Mouse (Mus musculus): Measurements from ENCODE around the gene Clec4g. TPM values are rescaled to one million over a fixed set of nuclear protein-coding genes. Genes with fewer than 3 reads are reported as not detected.
"Not testable (repeated sequence)": the region's sequence is repeated elsewhere in the genome, so short reads cannot be mapped to it uniquely, and the experiment has no call there.

The Clec4g gene
- polyA plus RNA-seq (2015; fragmentation: Nextera tagmentation; extraction: Ambion mirVana) = 0.35 TPM in 1 of 2 replicates, not detected in the other

- no peak for ATAC-seq (ENCODE audit: insufficient read depth, low FRiP score, low read depth)
- no peak within 1 kb of the TSS for H3K27ac ChIP-seq
- no peak within 1 kb of the TSS for H3K9ac ChIP-seq
- no peaks in the 10 kb centered on the region for H3K27me3 ChIP-seq (replicated peaks)
- no peaks in the 10 kb centered on the region for H3K4me1 ChIP-seq
- no peak within 1 kb of the TSS for H3K4me2 ChIP-seq
- H3K9me3 ChIP-seq = no peaks in the 10 kb centered on the region
- H3K36me3 ChIP-seq = no peaks in the 10 kb centered on the region
- H3K4me3 ChIP-seq (replicated peaks) = no peak within 1 kb of the TSS
- WGBS = 69% methylated on average over 5 of the region's 5 CpGs
Observed at GRCm38 (mm10) chr8:3720551-3720950, at the start of gene Clec4g. Clec4g (minus strand) TSS chr8:3720651.

- not testable (repeated sequence) for H3K27ac ChIP-seq; H3K4me1 ChIP-seq; H3K4me3 ChIP-seq (replicated peaks); H3K4me2 ChIP-seq; H3K9ac ChIP-seq; H3K9me3 ChIP-seq; H3K36me3 ChIP-seq; H3K27me3 ChIP-seq (replicated peaks); ATAC-seq (ENCODE audit: insufficient read depth, low FRiP score, low read depth)
- WGBS = 81% methylated on average over 5 of the region's 5 CpGs
Observed at GRCm38 (mm10) chr8:3768641-3769040, 48.2 kb upstream of the Clec4g start.

GRCm38 (mm10) chr8:3754261-3754850 is 33.9 kb upstream of the Clec4g start:
- 74% methylated on average over 18 of the region's 18 CpGs for WGBS
- H3K27me3 ChIP-seq (replicated peaks) = no peaks in the 10 kb centered on the region
- ATAC-seq (ENCODE audit: insufficient read depth, low FRiP score, low read depth) = peak; percentile 100

DNA sequence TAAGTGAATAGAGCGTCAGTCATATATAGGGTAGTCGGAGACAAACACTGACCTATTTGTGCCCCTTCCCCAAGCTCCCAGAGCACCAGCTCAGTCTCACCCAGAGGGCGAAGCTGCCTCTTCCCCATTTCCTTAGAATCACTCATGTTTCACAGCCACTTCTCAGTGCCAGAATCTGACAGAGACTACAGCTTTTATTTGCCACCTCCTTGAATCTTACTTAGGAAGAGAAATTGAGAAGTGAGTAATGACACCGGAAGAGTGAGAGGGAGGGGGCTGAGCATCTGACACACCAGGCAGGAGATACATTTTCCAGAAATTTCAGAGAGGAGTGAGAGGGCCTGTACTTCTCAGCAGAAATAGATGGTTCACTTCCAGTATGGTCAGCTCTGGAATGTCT is 28.3 kb upstream of the Clec4g start, which contains the start of gene Cd209a:
Gene Cd209a, minus strand, starts transcription at position 224 of the 400 bp plus-strand sequence.
- Histone ChIP-seq H3K27me3 (replicated peaks) (no peaks in the 10 kb centered on the region), H3K9me3 (no peaks in the 10 kb centered on the region), H3K27ac (no peak within 1 kb of the TSS), H3K4me2 (no peak within 1 kb of the TSS), H3K4me3 (replicated peaks) (no peak within 1 kb of the TSS), H3K9ac (no peak within 1 kb of the TSS), H3K4me1 (no peaks in the 10 kb centered on the region), H3K36me3 (no peaks in the 10 kb centered on the region)
- WGBS = 80% methylated on average over 4 of the region's 4 CpGs
- no peak for ATAC-seq (ENCODE audit: insufficient read depth, low FRiP score, low read depth)

More at GRCm38 (mm10) chr8:3754261-3754850, 33.9 kb upstream of the Clec4g start:
- H3K4me3 ChIP-seq (replicated peaks) = no peak overlapping the region
- no peaks in the 10 kb centered on the region for H3K9me3 ChIP-seq
- H3K27ac ChIP-seq = no peak overlapping the region
- H3K4me1 ChIP-seq = no peaks in the 10 kb centered on the region
- no peaks in the 10 kb centered on the region for H3K36me3 ChIP-seq
- H3K4me2 ChIP-seq = no peak overlapping the region
- no peak overlapping the region for H3K9ac ChIP-seq

DNA sequence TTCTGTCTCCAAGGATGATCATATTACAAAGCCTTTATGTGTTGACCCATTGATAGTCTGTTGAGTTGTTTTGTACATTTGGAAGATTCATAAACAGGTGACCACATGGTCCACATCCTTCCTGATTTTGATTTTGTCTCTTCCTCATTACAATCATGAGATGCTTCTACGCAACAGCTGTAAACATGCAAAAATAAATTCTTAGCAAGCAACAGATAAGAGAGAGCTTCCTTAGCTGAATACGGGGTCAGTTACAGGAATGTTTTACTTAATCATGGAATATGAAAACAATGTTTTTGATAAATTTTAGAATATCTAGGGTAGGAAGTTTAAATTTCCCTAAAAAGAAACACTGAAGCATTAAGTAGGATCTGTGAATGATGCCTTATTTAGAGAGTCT is 16.5 kb upstream of the Clec4g start:
- WGBS = 85% methylated on average over 2 of the region's 2 CpGs
- Histone ChIP-seq H3K27ac (no peak overlapping the region), H3K36me3 (no peaks in the 10 kb centered on the region), H3K9ac (no peak overlapping the region), H3K9me3 (no peaks in the 10 kb centered on the region), H3K27me3 (replicated peaks) (no peaks in the 10 kb centered on the region), H3K4me2 (no peak overlapping the region), H3K4me3 (replicated peaks) (no peak overlapping the region), H3K4me1 (no peaks in the 10 kb centered on the region)
- no peak for ATAC-seq (ENCODE audit: insufficient read depth, low FRiP score, low read depth)

DNA sequence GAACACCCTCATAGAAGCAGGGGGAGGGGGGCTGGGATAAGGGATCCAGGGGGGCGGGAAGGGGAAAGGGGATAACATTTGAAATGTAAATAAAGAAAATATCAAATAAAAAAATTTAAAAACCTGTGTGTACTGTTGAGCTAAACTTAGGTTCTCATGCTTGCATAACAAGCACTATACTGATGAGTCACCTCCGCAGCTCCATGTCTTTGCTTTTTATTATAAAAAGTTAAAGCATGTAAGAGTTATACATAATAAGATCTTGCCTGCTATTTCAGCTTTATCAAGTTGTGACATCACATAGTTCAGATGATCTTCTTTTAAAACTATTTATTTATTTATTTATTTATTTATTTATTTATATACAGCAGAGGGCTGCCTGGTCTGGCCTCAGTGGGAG is 15.1 kb upstream of the Clec4g start:
- no peak overlapping the region for H3K9ac ChIP-seq
- H3K27ac ChIP-seq = no peak overlapping the region
- H3K36me3 ChIP-seq = no peaks in the 10 kb centered on the region
- no peaks in the 10 kb centered on the region for H3K27me3 ChIP-seq (replicated peaks)
- H3K4me2 ChIP-seq = no peak overlapping the region
- H3K4me3 ChIP-seq (replicated peaks) = no peak overlapping the region
- no peaks in the 10 kb centered on the region for H3K9me3 ChIP-seq
- ATAC-seq (ENCODE audit: insufficient read depth, low FRiP score, low read depth) = no peak
- 84% methylated on average over 2 of the region's 2 CpGs for WGBS
- no peaks in the 10 kb centered on the region for H3K4me1 ChIP-seq

DNA sequence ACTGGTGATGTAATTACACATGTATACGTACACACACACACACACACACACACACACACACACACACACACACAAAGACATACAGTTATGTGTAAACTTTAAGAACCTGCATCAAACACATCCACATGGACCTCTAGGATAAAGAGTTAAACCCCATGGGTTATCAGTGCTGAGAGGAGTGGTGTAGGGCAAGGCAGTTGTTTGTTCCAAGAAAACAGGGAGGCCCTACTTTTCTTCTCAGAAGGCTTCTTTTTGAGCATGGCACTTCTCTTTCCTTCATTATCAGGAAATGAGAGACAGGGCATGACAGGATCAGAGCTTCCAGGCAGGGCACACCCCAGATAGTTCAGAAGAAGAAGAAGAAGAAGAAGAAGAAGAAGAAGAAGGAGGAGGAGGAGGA is 13.6 kb upstream of the Clec4g start:
- H3K4me2 ChIP-seq = no peak overlapping the region
- 40% methylated on average over 1 of the region's 1 CpGs for WGBS
- ATAC-seq (ENCODE audit: insufficient read depth, low FRiP score, low read depth) = no peak

GRCm38 (mm10) chr8:3721041-3721440 is 590 bp upstream of the Clec4g start:
- H3K27ac ChIP-seq = no peak overlapping the region
- H3K4me2 ChIP-seq = no peak overlapping the region
- H3K9ac ChIP-seq = no peak overlapping the region
- no peaks in the 10 kb centered on the region for H3K4me1 ChIP-seq
- H3K27me3 ChIP-seq (replicated peaks) = no peaks in the 10 kb centered on the region
- no peaks in the 10 kb centered on the region for H3K9me3 ChIP-seq
- no peak overlapping the region for H3K4me3 ChIP-seq (replicated peaks)
- WGBS = 29% methylated on average over 1 of the region's 1 CpGs
- ATAC-seq (ENCODE audit: insufficient read depth, low FRiP score, low read depth) = no peak
- no peaks in the 10 kb centered on the region for H3K36me3 ChIP-seq

More for the DNA sequence above, 13.6 kb upstream of the Clec4g start:
- Histone ChIP-seq H3K9ac (no peak overlapping the region), H3K36me3 (no peaks in the 10 kb centered on the region), H3K27ac (no peak overlapping the region), H3K4me3 (replicated peaks) (no peak overlapping the region), H3K9me3 (no peaks in the 10 kb centered on the region), H3K4me1 (no peaks in the 10 kb centered on the region), H3K27me3 (replicated peaks) (no peaks in the 10 kb centered on the region)

- H3K27ac ChIP-seq = no peak overlapping the region
- H3K4me1 ChIP-seq = no peaks in the 10 kb centered on the region
- no peaks in the 10 kb centered on the region for H3K27me3 ChIP-seq (replicated peaks)
- H3K36me3 ChIP-seq = no peaks in the 10 kb centered on the region
- peak; percentile 47; the same call in 1 of the 2 replicates for ATAC-seq (ENCODE audit: insufficient read depth, low FRiP score, low read depth)
- H3K4me2 ChIP-seq = no peak overlapping the region
- no peak overlapping the region for H3K4me3 ChIP-seq (replicated peaks)
- no peaks in the 10 kb centered on the region for H3K9me3 ChIP-seq
- 15% methylated on average over 14 of the region's 14 CpGs for WGBS
- no peak overlapping the region for H3K9ac ChIP-seq
Observed at GRCm38 (mm10) chr8:3718559-3718958, 1.9 kb downstream of the Clec4g start.

GRCm38 (mm10) chr8:3717321-3717954 is 3.0 kb downstream of the Clec4g start:
- no peak overlapping the region for H3K4me3 ChIP-seq (replicated peaks)
- H3K9ac ChIP-seq = no peak overlapping the region
- H3K27me3 ChIP-seq (replicated peaks) = no peaks in the 10 kb centered on the region
- H3K27ac ChIP-seq = no peak overlapping the region
- ATAC-seq (ENCODE audit: insufficient read depth, low FRiP score, low read depth) = no peak
- 67% methylated on average over 12 of the region's 12 CpGs for WGBS
- no peaks in the 10 kb centered on the region for H3K36me3 ChIP-seq
- H3K4me1 ChIP-seq = no peaks in the 10 kb centered on the region
- H3K9me3 ChIP-seq = no peaks in the 10 kb centered on the region
- H3K4me2 ChIP-seq = no peak overlapping the region

DNA sequence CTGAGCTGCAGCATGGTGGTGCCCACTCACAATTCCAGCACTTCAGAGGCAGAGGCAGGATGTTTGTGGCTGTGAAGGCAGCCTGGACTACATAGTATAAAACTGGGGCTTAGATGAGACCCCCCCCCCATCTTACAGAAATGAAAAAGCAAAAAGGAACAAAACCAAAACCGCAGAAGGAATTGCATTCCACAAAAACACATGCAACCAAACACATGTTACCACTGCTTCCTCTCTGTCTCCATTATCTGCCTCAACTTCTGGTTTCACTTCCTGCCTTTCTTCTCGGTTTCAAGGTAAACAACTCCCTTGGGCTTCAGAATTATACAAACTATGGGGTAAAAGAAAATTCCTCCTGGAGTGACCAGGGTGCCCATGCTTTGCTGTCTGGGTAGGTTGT is 8.8 kb downstream of the Clec4g start:
- Histone ChIP-seq H3K4me2 (no peak overlapping the region), H3K36me3 (no peaks in the 10 kb centered on the region), H3K27me3 (replicated peaks) (no peaks in the 10 kb centered on the region), H3K9me3 (no peaks in the 10 kb centered on the region), H3K4me3 (replicated peaks) (no peak overlapping the region), H3K4me1 (no peaks in the 10 kb centered on the region), H3K9ac (no peak overlapping the region), H3K27ac (no peak overlapping the region)
- WGBS = 39% methylated on average over 2 of the region's 2 CpGs
- ATAC-seq (ENCODE audit: insufficient read depth, low FRiP score, low read depth) = no peak

- Histone ChIP-seq H3K4me3 (replicated peaks) (no peak overlapping the region), H3K27me3 (replicated peaks) (no peaks in the 10 kb centered on the region), H3K4me2 (no peak overlapping the region), H3K36me3 (no peaks in the 10 kb centered on the region), H3K9me3 (no peaks in the 10 kb centered on the region), H3K27ac (no peak overlapping the region), H3K4me1 (no peaks in the 10 kb centered on the region), H3K9ac (no peak overlapping the region)
- WGBS = 78% methylated on average over 3 of the region's 3 CpGs
- no peak for ATAC-seq (ENCODE audit: insufficient read depth, low FRiP score, low read depth)
Observed at GRCm38 (mm10) chr8:3710312-3710711, 10.1 kb downstream of the Clec4g start.

Data from stomach, embryonic 15.5 days (tissue).